Mouse (Mus musculus) intestine, embryonic 16.5 days (tissue): ENCODE measurements at regions not wholly inside any gene's neighbourhood (a gene's known extent, or its start where the extent isn't known, plus 50 kb on each side); places are given as distances from the start of the nearest gene placed in this dataset.

ENCODE experiments used
- ATAC-seq: fragments of 200-750 bp; cut with Nextera tagmentation; 2 replicates; pipeline ENCODE4 v1.8.0; 2017; ENCODE audit warnings: moderate TSS enrichment, moderate library complexity
- H3K27ac ChIP-seq: fragments of 300-500 bp; sonication (generic); 2 replicates; pipeline ENCODE4 v1.5.1; 2014; ENCODE audit warnings: mild to moderate bottlenecking, low read length
- H3K27me3 ChIP-seq: fragments of 300-500 bp; sonication (generic); replicated peaks from 2 replicates; pipeline ENCODE4 v1.6.1; 2014; ENCODE audit warnings: low read length, control low read depth, mixed read lengths; ENCODE audit not compliant: control insufficient read depth, insufficient read depth
- H3K36me3 ChIP-seq: fragments of 300-500 bp; sonication (generic); 2 replicates; pipeline ENCODE4 v1.6.1; 2014; ENCODE audit warnings: low read length, control low read depth; ENCODE audit not compliant: control insufficient read depth, insufficient read depth
- H3K4me1 ChIP-seq: fragments of 300-500 bp; sonication (generic); 2 replicates; pipeline ENCODE4 v1.6.1; 2014; ENCODE audit warnings: low read length, control low read depth, mixed read lengths; ENCODE audit not compliant: control insufficient read depth, insufficient read depth
- H3K4me2 ChIP-seq: fragments of 300-500 bp; sonication (generic); 2 replicates; pipeline ENCODE4 v1.6.1; 2014; ENCODE audit warnings: low read depth, low read length, control low read depth
- H3K4me3 ChIP-seq: fragments of 300-500 bp; sonication (generic); 2 replicates; pipeline ENCODE4 v1.5.1; 2014; ENCODE audit warnings: mild to moderate bottlenecking, low read length
- H3K9ac ChIP-seq: fragments of 300-500 bp; sonication (generic); 2 replicates; pipeline ENCODE4 v1.6.1; 2014; ENCODE audit warnings: low read depth, low read length
- H3K9me3 ChIP-seq: fragments of 300-500 bp; sonication (generic); 2 replicates; pipeline ENCODE4 v1.6.1; 2016; ENCODE audit warnings: low read length, control low read depth; ENCODE audit not compliant: control insufficient read depth
- WGBS: fragments of 180-500 bp; shearing (Covaris S2); extraction: QIAGEN DNeasy Blood & Tissue Kit; methylation state at CpG from one replicate; pipeline ENCODE4 v1.1.7; 2014; 5-methylcytosine and 5-hydroxymethylcytosine counted together

GRCm38 (mm10) chr8:36304809-36305208 lies 539.2 kb downstream of the Gm19410 start:
- 92% methylated on average over 10 of the region's 10 CpGs for WGBS
- Histone ChIP-seq H3K36me3 (no peaks in the 10 kb centered on the region), H3K4me2 (no peak overlapping the region), H3K27me3 (no peaks in the 10 kb centered on the region), H3K4me1 (no peaks in the 10 kb centered on the region), H3K27ac (no peak overlapping the region), H3K9ac (no peak overlapping the region), H3K4me3 (no peak overlapping the region), H3K9me3 (no peaks in the 10 kb centered on the region)
- no peak for ATAC-seq

DNA sequence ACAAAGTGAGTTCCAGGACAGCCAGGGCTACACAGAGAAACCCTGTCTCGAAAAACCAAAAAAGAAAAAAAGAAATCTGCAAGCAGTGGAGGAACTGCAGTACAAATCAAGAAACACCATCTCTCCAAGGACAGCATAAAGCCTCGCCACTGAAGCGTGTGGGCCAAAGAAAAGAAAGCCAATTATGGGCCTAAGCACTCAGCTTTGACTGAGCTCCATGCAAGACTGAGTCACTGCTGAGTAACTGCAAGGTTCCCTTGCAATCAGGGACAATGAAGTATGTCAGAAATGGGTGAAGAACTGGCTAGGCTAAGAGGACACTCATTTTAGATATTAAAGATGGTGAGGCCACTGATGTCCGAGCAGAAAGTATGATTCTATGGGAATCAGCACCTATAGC lies 540.7 kb downstream of the Gm19410 start:
- Histone ChIP-seq H3K27me3 (no peaks in the 10 kb centered on the region), H3K4me1 (no peaks in the 10 kb centered on the region), H3K36me3 (no peaks in the 10 kb centered on the region), H3K4me2 (no peak overlapping the region), H3K27ac (no peak overlapping the region), H3K9me3 (no peaks in the 10 kb centered on the region), H3K9ac (no peak overlapping the region), H3K4me3 (no peak overlapping the region)
- ATAC-seq: no peak
- 88% methylated on average over 4 of the region's 4 CpGs for WGBS

DNA sequence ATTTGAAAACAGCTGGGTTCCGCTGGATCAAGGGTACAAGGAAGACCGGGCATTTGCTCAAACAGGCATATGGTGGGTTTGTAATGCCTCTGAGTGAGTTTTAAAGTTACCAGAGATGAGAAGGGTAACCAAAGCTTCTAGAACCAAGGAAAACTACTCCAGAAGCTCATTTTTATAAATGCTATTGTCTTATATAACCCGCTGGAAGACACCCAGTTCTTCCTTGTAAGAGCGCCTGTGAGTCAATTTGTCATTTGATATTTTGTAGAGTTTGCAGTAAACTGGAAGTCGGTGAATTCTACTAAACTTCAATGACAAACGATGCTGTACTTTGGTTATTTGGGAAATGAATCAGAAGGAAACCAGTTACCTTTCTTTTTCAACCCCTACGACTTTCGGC lies 541.9 kb downstream of the Gm19410 start:
- no peaks in the 10 kb centered on the region for H3K9me3 ChIP-seq
- H3K4me2 ChIP-seq: no peak overlapping the region
- 87% methylated on average over 8 of the region's 8 CpGs for WGBS
- H3K9ac ChIP-seq: no peak overlapping the region
- no peaks in the 10 kb centered on the region for H3K36me3 ChIP-seq
- H3K27me3 ChIP-seq: no peaks in the 10 kb centered on the region
- no peak for ATAC-seq
- no peaks in the 10 kb centered on the region for H3K4me1 ChIP-seq
- H3K27ac ChIP-seq: no peak overlapping the region
- H3K4me3 ChIP-seq: no peak overlapping the region

DNA sequence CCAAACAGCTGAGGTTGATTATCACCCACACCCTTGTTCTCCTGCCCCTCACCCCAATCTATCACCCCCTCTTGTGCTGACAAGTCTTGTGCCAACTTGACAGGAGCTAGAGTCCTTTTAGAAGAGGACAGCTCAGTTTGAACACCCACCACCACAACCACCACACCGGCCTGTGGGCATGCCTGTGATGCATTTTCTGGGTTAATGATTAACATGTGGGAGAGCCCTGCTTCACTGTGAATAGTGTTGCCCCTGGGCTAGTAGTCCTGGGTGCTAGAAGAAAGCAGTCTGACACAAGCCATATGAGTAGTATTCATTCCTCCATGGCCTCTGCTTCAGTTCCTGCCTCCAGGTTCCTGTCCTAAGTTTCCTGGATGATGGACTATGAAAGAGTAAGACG lies 542.5 kb downstream of the Gm19410 start:
- Histone ChIP-seq H3K4me1 (no peaks in the 10 kb centered on the region), H3K9me3 (no peaks in the 10 kb centered on the region), H3K27me3 (no peaks in the 10 kb centered on the region), H3K4me3 (no peak overlapping the region), H3K36me3 (no peaks in the 10 kb centered on the region), H3K4me2 (no peak overlapping the region), H3K9ac (no peak overlapping the region), H3K27ac (no peak overlapping the region)
- no peak for ATAC-seq
- WGBS: 71% methylated on average over 2 of the region's 2 CpGs

GRCm38 (mm10) chr8:36309326-36309725 lies 543.7 kb downstream of the Gm19410 start:
- WGBS: 79% methylated on average over 6 of the region's 6 CpGs
- ATAC-seq: no peak
- no peak overlapping the region for H3K4me2 ChIP-seq
- no peaks in the 10 kb centered on the region for H3K36me3 ChIP-seq
- H3K4me1 ChIP-seq: no peaks in the 10 kb centered on the region
- H3K9ac ChIP-seq: no peak overlapping the region
- H3K9me3 ChIP-seq: no peaks in the 10 kb centered on the region
- H3K4me3 ChIP-seq: no peak overlapping the region
- no peak overlapping the region for H3K27ac ChIP-seq
- H3K27me3 ChIP-seq: no peaks in the 10 kb centered on the region

- no peaks in the 10 kb centered on the region for H3K4me1 ChIP-seq
- no peaks in the 10 kb centered on the region for H3K9me3 ChIP-seq
- H3K27me3 ChIP-seq: no peaks in the 10 kb centered on the region
- no peak for ATAC-seq
- no peak overlapping the region for H3K4me3 ChIP-seq
- no peak overlapping the region for H3K4me2 ChIP-seq
- H3K9ac ChIP-seq: no peak overlapping the region
- no peaks in the 10 kb centered on the region for H3K36me3 ChIP-seq
- WGBS: 70% methylated on average over 10 of the region's 10 CpGs
- no peak overlapping the region for H3K27ac ChIP-seq
Measured at GRCm38 (mm10) chr8:36309952-36310351, 544.4 kb downstream of the Gm19410 start.

DNA sequence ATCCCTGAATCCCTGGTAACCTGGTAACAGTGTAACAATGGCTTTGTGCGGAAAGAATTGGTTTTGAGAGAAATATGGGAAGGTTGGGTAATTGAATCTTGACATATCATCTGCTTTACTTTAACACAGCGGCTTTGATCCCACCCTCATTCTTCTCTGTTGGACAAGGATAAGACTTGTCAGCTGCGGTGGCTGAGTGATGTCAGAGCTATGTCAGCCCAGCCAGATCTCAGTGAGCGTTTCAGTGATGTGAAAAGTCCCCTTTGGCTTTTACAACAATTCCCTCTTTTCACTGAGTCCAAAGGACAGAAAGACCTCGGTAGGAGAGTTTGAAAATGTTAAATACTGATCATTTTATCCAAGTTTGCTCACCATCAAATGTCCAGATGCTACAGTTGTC lies 546.1 kb downstream of the Gm19410 start:
- H3K4me2 ChIP-seq: no peak overlapping the region
- 79% methylated on average over 5 of the region's 5 CpGs for WGBS
- H3K9ac ChIP-seq: no peak overlapping the region
- H3K36me3 ChIP-seq: no peaks in the 10 kb centered on the region
- no peak overlapping the region for H3K4me3 ChIP-seq
- no peaks in the 10 kb centered on the region for H3K9me3 ChIP-seq
- H3K4me1 ChIP-seq: no peaks in the 10 kb centered on the region
- H3K27ac ChIP-seq: no peak overlapping the region
- H3K27me3 ChIP-seq: no peaks in the 10 kb centered on the region
- ATAC-seq: no peak

- Histone ChIP-seq H3K4me1 (no peaks in the 10 kb centered on the region), H3K36me3 (no peaks in the 10 kb centered on the region), H3K27ac (no peak overlapping the region), H3K4me2 (no peak overlapping the region), H3K9ac (no peak overlapping the region), H3K9me3 (no peaks in the 10 kb centered on the region), H3K27me3 (no peaks in the 10 kb centered on the region), H3K4me3 (no peak overlapping the region)
- WGBS: 85% methylated on average over 3 of the region's 3 CpGs
- ATAC-seq: no peak
Measured at GRCm38 (mm10) chr8:36312963-36313362, 547.4 kb downstream of the Gm19410 start.

GRCm38 (mm10) chr8:36318396-36318795 lies 552.8 kb downstream of the Gm19410 start:
- Histone ChIP-seq H3K9me3 (no peaks in the 10 kb centered on the region), H3K36me3 (no peaks in the 10 kb centered on the region), H3K9ac (no peak overlapping the region), H3K4me1 (no peaks in the 10 kb centered on the region), H3K27ac (no peak overlapping the region), H3K4me2 (no peak overlapping the region), H3K4me3 (no peak overlapping the region), H3K27me3 (no peaks in the 10 kb centered on the region)
- WGBS: 88% methylated on average over 2 of the region's 2 CpGs
- no peak for ATAC-seq

GRCm38 (mm10) chr8:36318884-36319283 lies 553.3 kb downstream of the Gm19410 start:
- H3K4me2 ChIP-seq: no peak overlapping the region
- no peaks in the 10 kb centered on the region for H3K36me3 ChIP-seq
- no peak overlapping the region for H3K9ac ChIP-seq
- ATAC-seq: no peak
- no peak overlapping the region for H3K27ac ChIP-seq
- no peaks in the 10 kb centered on the region for H3K9me3 ChIP-seq
- no peak overlapping the region for H3K4me3 ChIP-seq
- H3K27me3 ChIP-seq: no peaks in the 10 kb centered on the region
- H3K4me1 ChIP-seq: no peaks in the 10 kb centered on the region
- WGBS: 48% methylated on average over 5 of the region's 5 CpGs
